Mouse (Mus musculus) megakaryocyte, adult 5-6 weeks (primary cell): ENCODE measurements around the gene Shank3. TPM values are rescaled to one million over a fixed set of nuclear protein-coding genes. Genes with fewer than 3 reads are reported as not detected.

ENCODE experiments used
- ATAC-seq: 2 replicates; pipeline ENCODE4 v1.8.0; 2016; ENCODE audit warnings: mild to moderate bottlenecking, inconsistent platforms; ENCODE audit not compliant: poor library complexity, severe bottlenecking
- total RNA-seq, 2 experiments: library from RNA; stranded (forward) in 1 of 2; stranded (reverse) in 1 of 2; fragments of 153-499, 151-499 nt in 1 of 2; fragments of 221-1000, 200-1000 nt in 1 of 2; gene quantifications; 2 replicates each; pipeline versions ENCODE4 v1.2.3 to v1.2.4; 2015 to 2017

The Shank3 gene
- total RNA-seq, 2 experiments from 2014 or later, result 0.09 TPM; not detected in 1

- peak; percentile 25 for ATAC-seq
Measured at GRCm38 (mm10) chr15:89476475-89476815, 23.0 kb upstream of the Shank3 start.

GRCm38 (mm10) chr15:89477091-89477491, 22.3 kb upstream of the Shank3 start, which contains the start of gene Arsa:
Arsa (minus strand) TSS chr15:89477425.
- no peak for ATAC-seq

- no peak for ATAC-seq
Measured at GRCm38 (mm10) chr15:89477806-89478205, 21.6 kb upstream of the Shank3 start.

- no peak for ATAC-seq
Measured at GRCm38 (mm10) chr15:89478622-89479021, 20.8 kb upstream of the Shank3 start.

- ATAC-seq, result no peak
Measured at GRCm38 (mm10) chr15:89480584-89480983, 18.8 kb upstream of the Shank3 start.

GRCm38 (mm10) chr15:89488182-89488581, 11.2 kb upstream of the Shank3 start:
- no peak for ATAC-seq

- ATAC-seq, result no peak
Measured at GRCm38 (mm10) chr15:89488611-89489117, 10.8 kb upstream of the Shank3 start.

- ATAC-seq, result no peak
Measured at GRCm38 (mm10) chr15:89494970-89495369, 4.5 kb upstream of the Shank3 start.

- ATAC-seq, result no peak
Measured at GRCm38 (mm10) chr15:89496131-89496530, 3.3 kb upstream of the Shank3 start.

GRCm38 (mm10) chr15:89496841-89497240, 2.6 kb upstream of the Shank3 start:
- ATAC-seq, result no peak

- ATAC-seq, result no peak
Measured at GRCm38 (mm10) chr15:89497391-89498048, 1.9 kb upstream of the Shank3 start.

- peak; percentile 40; the same call in 1 of the 2 replicates for ATAC-seq
Measured at GRCm38 (mm10) chr15:89498049-89498960, 1.1 kb upstream of the Shank3 start.

GRCm38 (mm10) chr15:89499784-89500220, 379 bp downstream of the Shank3 start:
- no peak for ATAC-seq

- ATAC-seq, result no peak
Measured at GRCm38 (mm10) chr15:89500221-89500791, 883 bp downstream of the Shank3 start.

- no peak for ATAC-seq
Measured at GRCm38 (mm10) chr15:89501321-89501720, 1.9 kb downstream of the Shank3 start.

- ATAC-seq, result no peak
Measured at GRCm38 (mm10) chr15:89504838-89505237, 5.4 kb downstream of the Shank3 start.

GRCm38 (mm10) chr15:89507751-89508150, 8.3 kb downstream of the Shank3 start:
- ATAC-seq, result no peak

- no peak for ATAC-seq
Measured at GRCm38 (mm10) chr15:89512679-89513078, 13.3 kb downstream of the Shank3 start.

- no peak for ATAC-seq
Measured at GRCm38 (mm10) chr15:89521951-89522350, 22.5 kb downstream of the Shank3 start.

- no peak for ATAC-seq
Measured at GRCm38 (mm10) chr15:89522566-89523282, 23.3 kb downstream of the Shank3 start.
